ENCODE assay signal across 13 mouse cellular contexts in the genomic region with DNA sequence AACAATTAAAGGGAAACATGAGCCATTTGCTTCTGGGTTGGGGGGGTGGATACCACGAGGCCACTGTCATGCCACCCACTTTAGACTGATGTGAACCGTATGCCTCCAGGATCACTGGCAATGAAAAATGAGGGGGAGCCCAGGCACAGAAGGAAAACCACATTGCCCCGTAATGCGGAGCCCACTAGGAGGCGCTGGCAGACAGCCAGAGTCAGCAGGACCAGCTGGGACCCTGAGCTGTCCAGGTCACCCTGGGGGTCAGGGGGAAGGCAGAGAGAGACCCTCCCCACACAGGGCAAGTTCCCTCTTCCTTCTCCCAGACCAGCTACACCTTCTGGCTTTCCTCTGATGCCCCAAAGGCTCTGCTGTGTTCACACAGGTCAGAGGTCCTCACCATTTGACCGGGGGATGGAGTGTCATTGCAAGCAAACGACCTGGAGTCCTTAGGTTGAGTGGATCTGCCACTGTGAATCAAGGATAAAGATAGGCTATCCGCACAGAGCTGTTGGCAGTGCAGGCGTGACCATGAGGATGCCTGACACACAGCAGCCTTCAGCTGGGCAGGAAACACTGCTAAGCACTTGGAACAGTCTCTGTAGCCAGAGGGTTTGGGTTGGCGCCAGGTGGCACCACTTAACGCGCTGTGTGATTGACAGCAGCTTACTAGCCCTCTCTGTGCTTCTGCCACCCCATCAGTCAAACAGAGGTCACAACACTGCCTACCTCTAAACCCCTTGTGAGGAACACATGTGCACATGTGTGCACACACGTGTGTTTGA.
DNase-seq lines count a peak whose midpoint lies in the region; ATAC-seq and TF ChIP-seq lines count a peak whose summit lies in the region.
"Had no signal": no experiment of that assay in that cellular context is flagged by ENCODE, and none has a peak within 500 bp of the region (broad histone marks: within the 10 kb centered on the region; RNA-seq: fewer than 3 reads in every experiment).

No protein-coding gene starts in this region.

- no peaks in the 10 kb centered on the region for H3K9me3 ChIP-seq in forebrain, embryonic 16.5 days (ENCODE audit: control insufficient read depth, low read length)

- no peak overlapping the region for H3K4me2 ChIP-seq in forebrain, embryonic 16.5 days (ENCODE audit: low read length)

- no peaks in the 10 kb centered on the region for H3K27me3 ChIP-seq in forebrain, embryonic 16.5 days (replicated peaks; ENCODE audit: control insufficient read depth, insufficient read depth, low read length)

- 38% methylated on average over 13 of the region's 13 CpGs for WGBS in forebrain, embryonic 16.5 days

- no peak overlapping the region for H3K9ac ChIP-seq in forebrain, embryonic 16.5 days (replicated peaks; ENCODE audit: low read depth, low read length)

- DNase-seq in layer of hippocampus, adult 2 months (ENCODE audit: low spot score in 2 of 2) = no peak
- DNase-seq in layer of hippocampus, adult 11-12 months (ENCODE audit: low spot score) = no peak
- DNase-seq in thymus, postnatal 14 days = peak; percentile 19
- DNase-seq in thymus, adult 18-20 months = no peak
- DNase-seq in spleen, adult 18-20 months = no peak
- no peak for DNase-seq in urinary bladder, postnatal 25 days (ENCODE audit: low spot score)
- DNase-seq: adrenal gland, postnatal 25 days; cerebellum, adult 9-11 months; layer of hippocampus, adult 9-11 months; lung, adult 18-20 months had no signal

- peak overlapping the region; percentile 39; the same call in 1 of the 2 replicates for H3K27ac ChIP-seq in layer of hippocampus, adult 2 months
- H3K27ac ChIP-seq in forebrain, embryonic 16.5 days (ENCODE audit: low read length) = 0 out of 2 replicates have a peak overlapping the region, but pooled peaks have one; percentile 5

- peak; percentile 59 for TF ChIP-seq CTCF in layer of hippocampus, adult 2 months (conservative IDR thresholded peaks at IDR 0.05)

- no peak overlapping the region for H3K4me3 ChIP-seq in layer of hippocampus, adult 2 months
- H3K4me3 ChIP-seq in forebrain, embryonic 16.5 days (replicated peaks; ENCODE audit: low read length) = no peak overlapping the region

- no peaks in the 10 kb centered on the region for H3K36me3 ChIP-seq in forebrain, embryonic 16.5 days (ENCODE audit: control insufficient read depth, insufficient read depth)
- H3K36me3 ChIP-seq: G1E had no signal

- peak; percentile 51 for ATAC-seq in forebrain, embryonic 16.5 days
- no peak for ATAC-seq in erythroblast, adult 5-6 weeks (replicated peaks; ENCODE audit: low FRiP score, poor library complexity, severe bottlenecking)

- peaks cover 63% of the 10 kb centered on the region for H3K4me1 ChIP-seq in forebrain, embryonic 16.5 days (replicated peaks; ENCODE audit: control insufficient read depth, insufficient read depth, low read length)
